Mouse (Mus musculus): ENCODE measurements at regions not wholly inside any gene's neighbourhood (a gene's known extent, or its start where the extent isn't known, plus 50 kb on each side); places are given as distances from the start of the nearest gene placed in this dataset.

- TF ChIP-seq CTCF (IDR thresholded peaks at IDR 0.05): no peak
- no peak for TF ChIP-seq EP300 (IDR thresholded peaks at IDR 0.05)
Measured at GRCm38 (mm10) chr17:79790166-79790565, 75.3 kb upstream of the Cyp1b1 start.
